Mouse (Mus musculus) liver, postnatal 0 days (tissue): ENCODE results near the gene Isoc2b. TPM values are rescaled to one million over a fixed set of nuclear protein-coding genes. Genes with fewer than 3 reads are reported as not detected.
A peak's percentile ranks its signal among the peaks of the same experiment; 100 is the strongest.
"Not testable (repeated sequence)": the region's sequence is repeated elsewhere in the genome, so short reads cannot be mapped to it uniquely, and the experiment has no call there.

Source experiments
- ATAC-seq: fragments of 200-750 bp; cut with Nextera tagmentation; 2 replicates; pipeline ENCODE4 v1.8.0; 2017; ENCODE audit warnings: mild to moderate bottlenecking, moderate library complexity
- DNase-seq: peaks from one replicate; pipeline ENCODE4 v3.0.0-alpha.2; 2016
- H3K27ac ChIP-seq: fragments of 300-500 bp; sonication (generic); 2 replicates; pipeline ENCODE4 v1.5.1; 2014; ENCODE audit warnings: antibody characterized with exemption, moderate library complexity, mild to moderate bottlenecking, low read depth
- H3K27me3 ChIP-seq: fragments of 300-500 bp; sonication (generic); 2 replicates; pipeline ENCODE4 v1.6.1; 2014; ENCODE audit warnings: low read length, control low read depth, mixed read lengths; ENCODE audit not compliant: insufficient read depth
- H3K36me3 ChIP-seq: fragments of 300-500 bp; sonication (generic); replicated peaks from 2 replicates; pipeline ENCODE4 v1.6.1; 2014; ENCODE audit warnings: mild to moderate bottlenecking, control low read depth, low read length, moderate library complexity, mixed read lengths; ENCODE audit not compliant: insufficient read depth
- H3K4me1 ChIP-seq: fragments of 300-500 bp; sonication (generic); 2 replicates; pipeline ENCODE4 v1.6.1; 2014; ENCODE audit warnings: antibody characterized with exemption, mild to moderate bottlenecking, control low read depth; ENCODE audit not compliant: insufficient read depth
- H3K4me2 ChIP-seq: fragments of 300-500 bp; sonication (generic); 2 replicates; pipeline ENCODE4 v1.6.1; 2014; ENCODE audit warnings: low read depth, mild to moderate bottlenecking, low read length, moderate library complexity, mixed read lengths
- H3K4me3 ChIP-seq: fragments of 300-500 bp; sonication (generic); 2 replicates; pipeline ENCODE4 v1.5.1; 2014; ENCODE audit warnings: low read depth, low read length
- H3K9ac ChIP-seq: fragments of 300-500 bp; sonication (generic); replicated peaks from 2 replicates; pipeline ENCODE4 v1.6.1; 2014; ENCODE audit warnings: mild to moderate bottlenecking, moderate library complexity
- H3K9me3 ChIP-seq: fragments of 300-500 bp; sonication (generic); 2 replicates; pipeline ENCODE4 v1.6.1; 2016; ENCODE audit warnings: mild to moderate bottlenecking, control low read depth, low read length, mixed read lengths
- CTCF ChIP-seq: sonication (generic); IDR thresholded peaks from 2 replicates; pipeline ENCODE4 v1.5.1; 2016; ENCODE audit warnings: antibody characterized with exemption, low read depth
- EP300 ChIP-seq: IDR thresholded peaks from 2 replicates; pipeline ENCODE4 v1.6.1; 2016; ENCODE audit warnings: antibody characterized with exemption, low read depth, mild to moderate bottlenecking
- WGBS: fragments of 180-500 bp; shearing (Covaris S2); extraction: QIAGEN DNeasy Blood & Tissue Kit; methylation state at CpG from one replicate; pipeline ENCODE4 v1.1.7; 2014; ENCODE audit not compliant: insufficient replicate concordance; 5-methylcytosine and 5-hydroxymethylcytosine counted together
- polyA plus RNA-seq: library from polyadenylated mRNA; unstranded; fragments of >200 nt; fragmentation: Nextera tagmentation; extraction: Ambion mirVana; gene quantifications from 2 replicates; pipeline ENCODE4 v1.2.1, GENCODE M21; 2015

The Isoc2b gene
- polyA plus RNA-seq, 1 experiment from 2014 or later: 8.0 TPM

- ATAC-seq: no peak
- peaks cover 25% of the 10 kb centered on the region for H3K4me1 ChIP-seq
- no peak overlapping the region for H3K9ac ChIP-seq
- no peaks in the 10 kb centered on the region for H3K27me3 ChIP-seq
- H3K36me3 ChIP-seq: no peaks in the 10 kb centered on the region
- H3K9me3 ChIP-seq: no peaks in the 10 kb centered on the region
- H3K4me2 ChIP-seq: no peak overlapping the region
- DNase-seq: no peak
- TF ChIP-seq CTCF: no peak
- TF ChIP-seq EP300: no peak
- 0 out of 2 replicates have a peak overlapping the region, but pooled peaks have one; percentile 19 for H3K27ac ChIP-seq
- no peak overlapping the region for H3K4me3 ChIP-seq
- WGBS: 83% methylated on average over 5 of the region's 5 CpGs
Observed at GRCm38 (mm10) chr7:4864130-4864845, 5.8 kb downstream of the Isoc2b start.

GRCm38 (mm10) chr7:4863541-4864080, 6.4 kb downstream of the Isoc2b start:
- no peaks in the 10 kb centered on the region for H3K9me3 ChIP-seq
- no peaks in the 10 kb centered on the region for H3K36me3 ChIP-seq
- DNase-seq: no peak
- H3K4me3 ChIP-seq: no peak overlapping the region
- no peak overlapping the region for H3K9ac ChIP-seq
- no peaks in the 10 kb centered on the region for H3K27me3 ChIP-seq
- TF ChIP-seq EP300 (no peak), CTCF (no peak)
- no peak for ATAC-seq
- peak overlapping the region; percentile 19; the same call in 1 of the 2 replicates for H3K27ac ChIP-seq
- no peak overlapping the region for H3K4me2 ChIP-seq
- WGBS: 66% methylated on average over 7 of the region's 7 CpGs
- H3K4me1 ChIP-seq: peaks cover 25% of the 10 kb centered on the region

GRCm38 (mm10) chr7:4863041-4863440, 7.0 kb downstream of the Isoc2b start:
- ATAC-seq (no peak), DNase-seq (peak; percentile 61)
- Histone ChIP-seq H3K9me3 (no peaks in the 10 kb centered on the region), H3K27ac (peak overlapping the region; percentile 19; the same call in 1 of the 2 replicates), H3K4me3 (no peak overlapping the region), H3K4me2 (no peak overlapping the region), H3K9ac (no peak overlapping the region), H3K27me3 (no peaks in the 10 kb centered on the region), H3K4me1 (peaks cover 25% of the 10 kb centered on the region), H3K36me3 (no peaks in the 10 kb centered on the region)
- 18% methylated on average over 1 of the region's 1 CpGs for WGBS
- TF ChIP-seq EP300 (no peak), CTCF (no peak)

- not testable (repeated sequence) for H3K27ac ChIP-seq, H3K36me3 ChIP-seq, H3K9ac ChIP-seq, DNase-seq, H3K9me3 ChIP-seq, H3K27me3 ChIP-seq, H3K4me3 ChIP-seq, ATAC-seq, H3K4me2 ChIP-seq
- WGBS: 70% methylated on average over 3 of the region's 3 CpGs
- peaks cover 18% of the 10 kb centered on the region for H3K4me1 ChIP-seq
Observed at GRCm38 (mm10) chr7:4860926-4861325, 9.1 kb downstream of the Isoc2b start.

GRCm38 (mm10) chr7:4859418-4859978, 10.6 kb downstream of the Isoc2b start:
- no peak for TF ChIP-seq CTCF
- TF ChIP-seq EP300: no peak
- Histone ChIP-seq H3K9ac (no peak overlapping the region), H3K27me3 (no peaks in the 10 kb centered on the region), H3K4me2 (no peak overlapping the region), H3K27ac (no peak overlapping the region), H3K36me3 (no peaks in the 10 kb centered on the region), H3K9me3 (no peaks in the 10 kb centered on the region), H3K4me1 (peaks cover 14% of the 10 kb centered on the region), H3K4me3 (no peak overlapping the region)
- ATAC-seq (peak; percentile 27; the same call in 1 of the 2 replicates), DNase-seq (no peak)
- WGBS: 73% methylated on average over 12 of the region's 12 CpGs

- Histone ChIP-seq H3K4me1 (peaks cover 4% of the 10 kb centered on the region), H3K4me2 (no peak overlapping the region), H3K36me3 (no peaks in the 10 kb centered on the region), H3K27ac (no peak overlapping the region), H3K9me3 (no peaks in the 10 kb centered on the region), H3K4me3 (no peak overlapping the region), H3K9ac (no peak overlapping the region), H3K27me3 (no peaks in the 10 kb centered on the region)
- ATAC-seq: no peak
- 62% methylated on average over 7 of the region's 7 CpGs for WGBS
- TF ChIP-seq EP300 (no peak), CTCF (no peak)
- DNase-seq: no peak
Observed at GRCm38 (mm10) chr7:4857321-4857720, 12.7 kb downstream of the Isoc2b start.
